Mouse (Mus musculus) MEL (cell line): ENCODE results near the gene Hoxd8. TPM values are rescaled to one million over a fixed set of nuclear protein-coding genes. Genes with fewer than 3 reads are reported as not detected.

Experiments
- DNase-seq: peaks from one replicate; pipeline ENCODE4 v3.0.0; 2011; ENCODE audit warnings: low read depth, low spot score
- H3K27ac ChIP-seq: 2 replicates; pipeline ENCODE4 v1.5.1; 2012; ENCODE audit warnings: low read depth, mild to moderate bottlenecking, control low read depth, low read length, moderate library complexity; ENCODE audit not compliant: control insufficient read depth
- H3K27me3 ChIP-seq, 2 experiments: fragments of 150-350 bp in 1 of 2; sonication (generic) in 1 of 2; 2 replicates each; pipeline ENCODE4 v1.6.1; 2012; ENCODE audit warnings: low read length in 2 of 2, mild to moderate bottlenecking in 2 of 2, improper control_type of control experiment in 1 of 2, moderate library complexity in 1 of 2; ENCODE audit not compliant: insufficient read depth in 2 of 2, control insufficient read depth in 1 of 2
- H3K36me3 ChIP-seq, 2 experiments: 2 replicates each; pipeline ENCODE4 v1.6.1; 2012 to 2014; ENCODE audit warnings: low read length in 2 of 2, improper control_type of control experiment in 1 of 2, inconsistent platforms in 1 of 2, mild to moderate bottlenecking in 1 of 2; ENCODE audit not compliant: insufficient read depth in 2 of 2, control insufficient read depth in 1 of 2
- H3K4me1 ChIP-seq, 2 experiments: fragments of 150-350 bp in 1 of 2; sonication (generic) in 1 of 2; 2 replicates each; pipeline ENCODE4 v1.6.1; 2012; ENCODE audit warnings: low read length in 2 of 2, improper control_type of control experiment in 1 of 2, mild to moderate bottlenecking in 1 of 2; ENCODE audit not compliant: insufficient read depth in 2 of 2, control insufficient read depth in 1 of 2
- H3K4me3 ChIP-seq, 2 experiments: fragments of 150-350 bp in 1 of 2; sonication (generic) in 1 of 2; 2 replicates each; pipeline ENCODE4 v1.5.1; 2012; ENCODE audit warnings: low read depth in 2 of 2, low read length in 2 of 2, mild to moderate bottlenecking in 2 of 2, moderate library complexity in 2 of 2, control low read depth in 1 of 2, improper control_type of control experiment in 1 of 2; ENCODE audit not compliant: control insufficient read depth in 1 of 2, insufficient read depth in 1 of 2
- H3K79me2 ChIP-seq: 2 replicates; pipeline ENCODE4 v1.6.1; 2012; ENCODE audit warnings: mild to moderate bottlenecking, low read length, moderate library complexity; ENCODE audit not compliant: control insufficient read depth, poor library complexity, insufficient read depth
- H3K9ac ChIP-seq: 2 replicates; pipeline ENCODE4 v1.6.1; 2012; ENCODE audit warnings: low read depth, mild to moderate bottlenecking, control low read depth, low read length, moderate library complexity; ENCODE audit not compliant: control insufficient read depth, poor library complexity, severe bottlenecking
- H3K9me3 ChIP-seq: fragments of 150-350 bp; sonication (generic); replicated peaks from 2 replicates; pipeline ENCODE4 v1.6.1; 2012; ENCODE audit warnings: mild to moderate bottlenecking, low read length, improper control_type of control experiment, moderate library complexity; ENCODE audit not compliant: insufficient read depth
- ETS1 ChIP-seq: IDR thresholded peaks from 2 replicates; pipeline ENCODE4 v1.6.1; 2012; ENCODE audit warnings: low read depth, mild to moderate bottlenecking, inconsistent platforms, low read length, improper control_type of control experiment, moderate library complexity
- JUND ChIP-seq: IDR thresholded peaks from 2 replicates; pipeline ENCODE4 v1.6.1; 2011; ENCODE audit warnings: low read depth, mild to moderate bottlenecking, improper control_type of control experiment, low read length
- MAFK ChIP-seq: IDR thresholded peaks from 2 replicates; pipeline ENCODE4 v1.6.1; 2011; ENCODE audit warnings: low read depth, mild to moderate bottlenecking, low read length, improper control_type of control experiment, borderline replicate concordance
- MAX ChIP-seq: IDR thresholded peaks from 2 replicates; pipeline ENCODE4 v1.6.1; 2011; ENCODE audit warnings: low read length, improper control_type of control experiment
- NELFE ChIP-seq: IDR thresholded peaks from 2 replicates; pipeline ENCODE4 v1.6.1; 2011; ENCODE audit warnings: low read depth, low read length, improper control_type of control experiment
- NRF1 ChIP-seq: IDR thresholded peaks from 2 replicates; pipeline ENCODE4 v1.6.1; 2014; ENCODE audit warnings: low read depth, mild to moderate bottlenecking, inconsistent platforms, low read length, improper control_type of control experiment, moderate library complexity; ENCODE audit not compliant: poor library complexity, insufficient read depth, severe bottlenecking
- POLR2AphosphoS5 ChIP-seq: IDR thresholded peaks from 2 replicates; pipeline ENCODE4 v1.6.1; 2012; ENCODE audit warnings: low read depth, borderline replicate concordance, mild to moderate bottlenecking, inconsistent platforms, low read length, moderate library complexity, mixed read lengths
- SMC3 ChIP-seq: IDR thresholded peaks from 2 replicates; pipeline ENCODE4 v1.6.1; 2011; ENCODE audit warnings: low read depth, low read length, improper control_type of control experiment
- TCF12 ChIP-seq: IDR thresholded peaks from 2 replicates; pipeline ENCODE4 v1.6.1; 2014; ENCODE audit warnings: low read depth, mild to moderate bottlenecking, inconsistent platforms, low read length, improper control_type of control experiment, moderate library complexity
- ZC3H11A ChIP-seq: IDR thresholded peaks from 2 replicates; pipeline ENCODE4 v1.6.1; 2012; ENCODE audit warnings: low read depth, mild to moderate bottlenecking, inconsistent platforms, low read length, improper control_type of control experiment
- polyA plus RNA-seq, 2 experiments: library from polyadenylated mRNA; stranded (reverse) in 1 of 2; unstranded in 1 of 2; fragments of >175 nt in 1 of 2; fragments of >200 nt in 1 of 2; gene quantifications; 2 replicates each; pipeline versions ENCODE4 v1.2.1 to v1.2.4; 2012; ENCODE audit warnings: low replicate concordance in 2 of 2, low read depth in 1 of 2; ENCODE audit not compliant: insufficient read length in 2 of 2, insufficient read depth in 1 of 2, missing spikeins in 1 of 2
- total RNA-seq: library from RNA; depleted of rRNA; stranded (reverse); fragments of 300-350 nt; gene quantifications from 2 replicates; pipeline ENCODE4 v1.2.3, GENCODE M21; 2012

Gene Hoxd8
- total and polyA plus RNA-seq, 3 experiments = 4.7 to 7.4 TPM; not detected in 1

DNA sequence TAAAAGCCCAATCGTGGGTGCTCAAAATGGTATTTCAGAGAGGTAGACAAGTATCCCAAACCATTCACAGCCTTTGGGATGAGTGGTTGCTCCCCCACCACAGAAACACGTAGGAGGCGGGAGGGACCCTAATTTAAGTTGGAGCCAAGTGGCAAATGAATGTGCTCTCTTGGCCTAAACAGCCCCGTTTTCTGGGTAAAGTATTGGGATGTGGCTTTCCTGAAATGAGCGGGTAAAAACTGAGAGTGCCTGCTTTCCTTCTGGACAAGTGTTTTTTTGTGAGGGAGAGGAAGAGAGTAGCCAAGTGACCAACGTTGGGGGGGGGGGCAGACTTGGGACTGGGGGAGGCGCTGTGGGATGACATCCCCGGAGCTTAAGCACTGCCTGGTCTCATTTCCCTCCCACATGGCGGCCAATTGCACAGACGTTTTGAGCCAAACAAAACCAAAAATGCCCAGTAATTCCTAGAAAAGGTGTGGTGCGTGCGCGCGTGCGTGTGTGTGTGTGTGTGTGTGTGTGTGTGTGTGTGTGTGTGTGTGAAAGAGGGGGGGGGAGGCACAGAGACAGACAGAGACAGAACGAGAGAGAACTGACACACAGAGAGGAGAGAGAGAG is 6.6 kb downstream of the Hoxd8 start:
- Histone ChIP-seq H3K36me3 (peaks cover 0 to 2% of the 10 kb centered on the region in 2 experiments; a peak in 1 of 4 replicates), H3K79me2 (no peaks in the 10 kb centered on the region), H3K9me3 (no peaks in the 10 kb centered on the region), H3K27ac (no peak overlapping the region), H3K27me3 (peaks cover 0 to 1% of the 10 kb centered on the region in 2 experiments; a peak in 1 of 4 replicates), H3K4me1 (no peaks in the 10 kb centered on the region; a peak in 2 of 4 replicates), H3K9ac (no peak overlapping the region), H3K4me3 (no peak overlapping the region)
- TF ChIP-seq MAFK (no peak), NRF1 (no peak), TCF12 (no peak), JUND (no peak), NELFE (no peak), MAX (no peak)
- no peak for DNase-seq

GRCm38 (mm10) chr2:74711721-74712621 is 7.6 kb downstream of the Hoxd8 start, which contains the start of the genes Hoxd3 and Hoxd4:
Hoxd3 (plus strand) TSS chr2:74711927.
Hoxd4 (plus strand) TSS chr2:74711929.
- Histone ChIP-seq H3K9ac (no peak within 1 kb of the TSS), H3K4me3 (no peak within 1 kb of the TSS), H3K27me3 (peaks cover 0 to 1% of the 10 kb centered on the region in 2 experiments; a peak in 1 of 4 replicates), H3K27ac (no peak within 1 kb of the TSS), H3K36me3 (no peaks in the 10 kb centered on the region), H3K9me3 (no peaks in the 10 kb centered on the region), H3K79me2 (no peaks in the 10 kb centered on the region), H3K4me1 (no peaks in the 10 kb centered on the region)
- TF ChIP-seq ZC3H11A (no peak), POLR2AphosphoS5 (no peak)
- no peak for DNase-seq

GRCm38 (mm10) chr2:74713239-74714150 is 9.1 kb downstream of the Hoxd8 start:
- Histone ChIP-seq H3K27me3 (peaks cover 0 to 1% of the 10 kb centered on the region in 2 experiments; a peak in 1 of 4 replicates), H3K79me2 (no peaks in the 10 kb centered on the region), H3K9ac (no peak overlapping the region)

More at GRCm38 (mm10) chr2:74713239-74714150, 9.1 kb downstream of the Hoxd8 start:
- no peaks in the 10 kb centered on the region for H3K9me3 ChIP-seq
- no peaks in the 10 kb centered on the region for H3K36me3 ChIP-seq
- no peak overlapping the region for H3K4me3 ChIP-seq
- TF ChIP-seq SMC3 (no peak), ETS1 (no peak), NRF1 (no peak), POLR2AphosphoS5 (no peak)
- H3K27ac ChIP-seq = no peak overlapping the region
- no peak for DNase-seq
- no peaks in the 10 kb centered on the region for H3K4me1 ChIP-seq
